Mouse (Mus musculus) brain, embryonic 14.5 days (tissue): Measurements from ENCODE around the gene Lpin1.
A peak's percentile ranks its signal among the peaks of the same experiment; 100 is the strongest.

Experiments
- CTCF ChIP-seq: fragments of 200-500 bp; IDR thresholded peaks from 2 replicates; pipeline ENCODE4 v1.5.1; 2012; ENCODE audit warnings: inconsistent platforms, mild to moderate bottlenecking, moderate library complexity, borderline replicate concordance; ENCODE audit not compliant: insufficient read depth, insufficient read length; ENCODE audit errors: extremely low read depth
- POLR2A ChIP-seq: fragments of 200-500 bp; IDR thresholded peaks from 2 replicates; pipeline ENCODE4 v1.6.1; 2012; ENCODE audit warnings: mild to moderate bottlenecking, inconsistent platforms, borderline replicate concordance; ENCODE audit not compliant: poor library complexity, insufficient read depth, insufficient read length, severe bottlenecking; ENCODE audit errors: extremely low read depth

GRCm38 (mm10) chr12:16634075-16634813, 23.5 kb upstream of the Lpin1 start:
- peak; percentile 73; the same call in 1 of the 2 replicates for TF ChIP-seq CTCF
- TF ChIP-seq POLR2A, result no peak
